Mouse (Mus musculus): ENCODE data around the gene Kcnj10. TPM values are rescaled to one million over a fixed set of nuclear protein-coding genes. Genes with fewer than 3 reads are reported as not detected.

Kcnj10 gene
- total and polyA plus RNA-seq, 3 experiments, result 0.04 to 0.72 TPM; not detected in 1

- Histone ChIP-seq H3K36me3 (ENCODE audit: control insufficient read depth in 1 of 2, insufficient read depth in 2 of 2, low read length in 2 of 2) (peaks cover 0 to 5% of the 10 kb centered on the region in 2 experiments; a peak in 1 of 4 replicates), H3K9ac (ENCODE audit: control insufficient read depth, low read depth, low read length, poor library complexity, severe bottlenecking) (no peak overlapping the region), H3K79me2 (ENCODE audit: control insufficient read depth, insufficient read depth, low read length, poor library complexity) (no peaks in the 10 kb centered on the region), H3K4me1 (ENCODE audit: control insufficient read depth in 1 of 2, insufficient read depth in 2 of 2, low read length in 2 of 2) (peaks cover 3 to 14% of the 10 kb centered on the region in 2 experiments; a peak in 2 of 4 replicates), H3K4me3 (ENCODE audit: control insufficient read depth in 1 of 2, insufficient read depth in 1 of 2, low read depth in 2 of 2, low read length in 2 of 2) (no peak overlapping the region), H3K27me3 (ENCODE audit: control insufficient read depth in 1 of 2, insufficient read depth in 2 of 2, low read length in 2 of 2) (peaks cover 3 to 8% of the 10 kb centered on the region in 2 experiments; a peak in 3 of 4 replicates), H3K27ac (ENCODE audit: control insufficient read depth, low read depth, low read length) (no peak overlapping the region), H3K9me3 (replicated peaks; ENCODE audit: insufficient read depth, low read length) (no peaks in the 10 kb centered on the region)
- DNase-seq (ENCODE audit: low read depth, low spot score), result no peak
- no peak for TF ChIP-seq TAL1 (IDR thresholded peaks at IDR 0.05; ENCODE audit: low read length)
- no peak for TF ChIP-seq CHD1 (IDR thresholded peaks at IDR 0.05; ENCODE audit: low read depth, low read length)
- peak; percentile 11; the same call in 1 of the 2 replicates for TF ChIP-seq ETS1 (IDR thresholded peaks at IDR 0.05; ENCODE audit: low read depth, low read length)
- TF ChIP-seq ZNF384 (IDR thresholded peaks at IDR 0.05; ENCODE audit: low read depth, low read length), result no peak
- TF ChIP-seq GATA1 (IDR thresholded peaks at IDR 0.05; ENCODE audit: low read depth, low read length), result no peak
- TF ChIP-seq HCFC1 (IDR thresholded peaks at IDR 0.05; ENCODE audit: low read depth, low read length), result no peak
These were observed 73.2 kb downstream of the Kcnj10 start for GRCm38 (mm10) chr1:172414231-172414585.

- TF ChIP-seq RAD21 (IDR thresholded peaks at IDR 0.05; ENCODE audit: low read depth, low read length), result no peak
- no peak for TF ChIP-seq GATA1 (IDR thresholded peaks at IDR 0.05; ENCODE audit: low read depth, low read length)
- no peak for TF ChIP-seq CTCF (IDR thresholded peaks at IDR 0.05 in 2 of 3, conservative IDR thresholded peaks at IDR 0.05 in 1 of 3; ENCODE audit: control insufficient read depth in 1 of 3, insufficient read depth in 1 of 3, low read depth in 2 of 3, low read length in 3 of 3, poor library complexity in 1 of 3, severe bottlenecking in 1 of 3)
- TF ChIP-seq SMC3 (IDR thresholded peaks at IDR 0.05; ENCODE audit: low read depth, low read length), result no peak
- TF ChIP-seq ZMIZ1 (IDR thresholded peaks at IDR 0.05; ENCODE audit: low read depth, low read length), result no peak
- no peak for TF ChIP-seq MYC (IDR thresholded peaks at IDR 0.05; ENCODE audit: low read depth, low read length)
- TF ChIP-seq MYB (IDR thresholded peaks at IDR 0.05; ENCODE audit: low read depth, low read length), result no peak
- peaks cover 0 to 5% of the 10 kb centered on the region in 2 experiments; a peak in 1 of 4 replicates for H3K36me3 ChIP-seq (ENCODE audit: control insufficient read depth in 1 of 2, insufficient read depth in 2 of 2, low read length in 2 of 2)
- peaks cover 3 to 14% of the 10 kb centered on the region in 2 experiments; a peak in 2 of 4 replicates for H3K4me1 ChIP-seq (ENCODE audit: control insufficient read depth in 1 of 2, insufficient read depth in 2 of 2, low read length in 2 of 2)
- H3K27ac ChIP-seq (ENCODE audit: control insufficient read depth, low read depth, low read length), result no peak overlapping the region
- H3K79me2 ChIP-seq (ENCODE audit: control insufficient read depth, insufficient read depth, low read length, poor library complexity), result no peaks in the 10 kb centered on the region
- H3K4me3 ChIP-seq (ENCODE audit: control insufficient read depth in 1 of 2, insufficient read depth in 1 of 2, low read depth in 2 of 2, low read length in 2 of 2), result no peak overlapping the region
- H3K9me3 ChIP-seq (replicated peaks; ENCODE audit: insufficient read depth, low read length), result no peaks in the 10 kb centered on the region
- H3K27me3 ChIP-seq (ENCODE audit: control insufficient read depth in 1 of 2, insufficient read depth in 2 of 2, low read length in 2 of 2), result peaks cover 3 to 8% of the 10 kb centered on the region in 2 experiments; a peak in 3 of 4 replicates
- no peak overlapping the region for H3K9ac ChIP-seq (ENCODE audit: control insufficient read depth, low read depth, low read length, poor library complexity, severe bottlenecking)
- DNase-seq (ENCODE audit: low read depth, low spot score), result no peak
These were observed 74.1 kb downstream of the Kcnj10 start for GRCm38 (mm10) chr1:172415061-172415460.

- H3K4me1 ChIP-seq (ENCODE audit: control insufficient read depth in 1 of 2, insufficient read depth in 2 of 2, low read length in 2 of 2), result peaks cover 3 to 11% of the 10 kb centered on the region in 2 experiments; a peak in 2 of 4 replicates
- TF ChIP-seq USF2 (IDR thresholded peaks at IDR 0.05; ENCODE audit: borderline replicate concordance in 1 of 2, insufficient read depth in 1 of 2, low read depth in 1 of 2, low read length in 2 of 2), result no peak
- no peak for TF ChIP-seq ZKSCAN1 (IDR thresholded peaks at IDR 0.05; ENCODE audit: low read depth, low read length)
- no peak for TF ChIP-seq ZC3H11A (IDR thresholded peaks at IDR 0.05; ENCODE audit: low read depth, low read length)
- TF ChIP-seq HCFC1 (IDR thresholded peaks at IDR 0.05; ENCODE audit: low read depth, low read length), result no peak
- no peak for TF ChIP-seq ZNF384 (IDR thresholded peaks at IDR 0.05; ENCODE audit: low read depth, low read length)
- TF ChIP-seq CHD1 (IDR thresholded peaks at IDR 0.05; ENCODE audit: low read depth, low read length), result no peak
- TF ChIP-seq ETS1 (IDR thresholded peaks at IDR 0.05; ENCODE audit: low read depth, low read length), result no peak
- TF ChIP-seq KAT2A (conservative IDR thresholded peaks at IDR 0.05; ENCODE audit: low read depth, low read length), result no peak
- no peak for TF ChIP-seq SMC3 (IDR thresholded peaks at IDR 0.05; ENCODE audit: low read depth, low read length)
- TF ChIP-seq TBP (IDR thresholded peaks at IDR 0.05; ENCODE audit: low read depth, low read length), result no peak
- TF ChIP-seq MYB (IDR thresholded peaks at IDR 0.05; ENCODE audit: low read depth, low read length), result no peak
- no peak for TF ChIP-seq TCF12 (IDR thresholded peaks at IDR 0.05; ENCODE audit: low read depth, low read length)
- TF ChIP-seq TAL1 (IDR thresholded peaks at IDR 0.05; ENCODE audit: low read length), result no peak
- TF ChIP-seq ZMIZ1 (IDR thresholded peaks at IDR 0.05; ENCODE audit: low read depth, low read length), result no peak
- TF ChIP-seq GATA1 (IDR thresholded peaks at IDR 0.05; ENCODE audit: low read depth, low read length), result no peak
- TF ChIP-seq NELFE (IDR thresholded peaks at IDR 0.05; ENCODE audit: low read depth, low read length), result no peak
- TF ChIP-seq JUND (IDR thresholded peaks at IDR 0.05; ENCODE audit: low read depth, low read length), result no peak
- no peak for TF ChIP-seq RAD21 (IDR thresholded peaks at IDR 0.05; ENCODE audit: low read depth, low read length)
- H3K27me3 ChIP-seq (ENCODE audit: control insufficient read depth in 1 of 2, insufficient read depth in 2 of 2, low read length in 2 of 2), result peaks cover 3 to 8% of the 10 kb centered on the region in 2 experiments; a peak in 3 of 4 replicates
- no peak overlapping the region for H3K9ac ChIP-seq (ENCODE audit: control insufficient read depth, low read depth, low read length, poor library complexity, severe bottlenecking)
- no peak overlapping the region for H3K4me3 ChIP-seq (ENCODE audit: control insufficient read depth in 1 of 2, insufficient read depth in 1 of 2, low read depth in 2 of 2, low read length in 2 of 2)
- H3K36me3 ChIP-seq (ENCODE audit: control insufficient read depth in 1 of 2, insufficient read depth in 2 of 2, low read length in 2 of 2), result peaks cover 0 to 5% of the 10 kb centered on the region in 2 experiments; a peak in 1 of 4 replicates
- DNase-seq (ENCODE audit: low read depth, low spot score), result no peak
- no peak overlapping the region for H3K27ac ChIP-seq (ENCODE audit: control insufficient read depth, low read depth, low read length)
- H3K79me2 ChIP-seq (ENCODE audit: control insufficient read depth, insufficient read depth, low read length, poor library complexity), result no peaks in the 10 kb centered on the region
- no peaks in the 10 kb centered on the region for H3K9me3 ChIP-seq (replicated peaks; ENCODE audit: insufficient read depth, low read length)
These were observed 77.2 kb downstream of the Kcnj10 start for GRCm38 (mm10) chr1:172418173-172418572.
